Comparison of ENCODE assay signal across 9 mouse cellular contexts in genomic region chr4:33524481-33525141, GRCm38 (mm10).
DNase-seq lines count a peak whose midpoint lies in the region; ATAC-seq lines count a peak whose summit lies in the region.
"Had no signal": no experiment of that assay in that cellular context is flagged by ENCODE, and none has a peak within 500 bp of the region (broad histone marks: within the 10 kb centered on the region; RNA-seq: fewer than 3 reads in every experiment).

No protein-coding gene starts in this region.

- H3K4me2 ChIP-seq in kidney, embryonic 16.5 days (replicated peaks; ENCODE audit: low read depth, low read length), result no peak overlapping the region
- no peak overlapping the region for H3K4me2 ChIP-seq in hindbrain, embryonic 16.5 days (ENCODE audit: low read length)
- H3K4me2 ChIP-seq in liver, embryonic 11.5 days, result no peak overlapping the region

- H3K27me3 ChIP-seq in kidney, embryonic 16.5 days (ENCODE audit: insufficient read depth, low read length), result no peaks in the 10 kb centered on the region
- no peaks in the 10 kb centered on the region for H3K27me3 ChIP-seq in hindbrain, embryonic 16.5 days (replicated peaks; ENCODE audit: control insufficient read depth, insufficient read depth, low read length)
- H3K27me3 ChIP-seq in liver, embryonic 11.5 days (replicated peaks; ENCODE audit: control insufficient read depth, insufficient read depth, low read length), result no peaks in the 10 kb centered on the region

- DNase-seq in kidney, adult 11 months, result peak; percentile 25
- DNase-seq in adrenal gland, adult 18-20 months (ENCODE audit: low spot score in 2 of 2), result peak; percentile 62 to 67
- DNase-seq in cerebellum, postnatal 4 days (ENCODE audit: low spot score in 2 of 2), result peak; percentile 68 to 97
- peak; percentile 15 for DNase-seq in lung, postnatal 14 days
- DNase-seq in T-cell, adult 2 months (ENCODE audit: low spot score), result no peak
- DNase-seq in liver, embryonic 11.5 days (ENCODE audit: low spot score), result no peak

- no peak overlapping the region for H3K9ac ChIP-seq in kidney, embryonic 16.5 days (replicated peaks; ENCODE audit: low read length)
- H3K9ac ChIP-seq in hindbrain, embryonic 16.5 days (ENCODE audit: low read depth, low read length), result no peak overlapping the region
- no peak overlapping the region for H3K9ac ChIP-seq in liver, embryonic 11.5 days (ENCODE audit: low read depth, low read length)
- H3K9ac ChIP-seq: liver, embryonic 14.5 days had no signal

- ATAC-seq in kidney, embryonic 16.5 days (ENCODE audit: low FRiP score, low TSS enrichment), result no peak
- ATAC-seq in hindbrain, embryonic 16.5 days, result peak; percentile 93
- ATAC-seq in liver, embryonic 11.5 days (replicated peaks; ENCODE audit: low FRiP score), result no peak

- no peak overlapping the region for H3K27ac ChIP-seq in kidney, embryonic 16.5 days (ENCODE audit: low read length)
- H3K27ac ChIP-seq in hindbrain, embryonic 16.5 days (ENCODE audit: low read depth, low read length), result peak overlapping the region; percentile 17; the same call in 1 of the 2 replicates
- no peak overlapping the region for H3K27ac ChIP-seq in liver, embryonic 11.5 days (ENCODE audit: low read depth, low read length)
- H3K27ac ChIP-seq: liver, embryonic 14.5 days had no signal

- WGBS in kidney, embryonic 16.5 days, result 91% methylated on average over 10 of the region's 10 CpGs
- WGBS in hindbrain, embryonic 16.5 days, result 62% methylated on average over 10 of the region's 10 CpGs
- WGBS in liver, embryonic 11.5 days, result 85% methylated on average over 10 of the region's 10 CpGs

- no peaks in the 10 kb centered on the region for H3K9me3 ChIP-seq in kidney, embryonic 16.5 days (ENCODE audit: low read length)
- H3K9me3 ChIP-seq in hindbrain, embryonic 16.5 days (ENCODE audit: control insufficient read depth, low read length), result no peaks in the 10 kb centered on the region
- no peaks in the 10 kb centered on the region for H3K9me3 ChIP-seq in liver, embryonic 11.5 days (ENCODE audit: control insufficient read depth, low read length)

- H3K36me3 ChIP-seq in kidney, embryonic 16.5 days (ENCODE audit: insufficient read depth, low read length), result no peaks in the 10 kb centered on the region
- H3K36me3 ChIP-seq in hindbrain, embryonic 16.5 days (ENCODE audit: control insufficient read depth, insufficient read depth, low read length), result no peaks in the 10 kb centered on the region
- no peaks in the 10 kb centered on the region for H3K36me3 ChIP-seq in liver, embryonic 11.5 days (ENCODE audit: control insufficient read depth, insufficient read depth, low read length)

- H3K4me1 ChIP-seq in kidney, embryonic 16.5 days (ENCODE audit: insufficient read depth, low read length), result no peaks in the 10 kb centered on the region
- H3K4me1 ChIP-seq in hindbrain, embryonic 16.5 days (ENCODE audit: control insufficient read depth, insufficient read depth, low read depth, low read length), result peaks cover 7% of the 10 kb centered on the region
- H3K4me1 ChIP-seq in liver, embryonic 11.5 days (replicated peaks; ENCODE audit: control insufficient read depth, insufficient read depth, low read length), result no peaks in the 10 kb centered on the region

- H3K4me3 ChIP-seq in kidney, embryonic 16.5 days (ENCODE audit: low read length), result no peak overlapping the region
- H3K4me3 ChIP-seq in hindbrain, embryonic 16.5 days (ENCODE audit: low read length), result no peak overlapping the region
- no peak overlapping the region for H3K4me3 ChIP-seq in liver, embryonic 11.5 days (ENCODE audit: low read depth, low read length)

Comparison
In these comparisons a context has a peak if more than half of its experiments do, and no peak if none do; other contexts are left out.
1. DNase-seq: peak in kidney, adult 11 months (single experiment), adrenal gland, adult 18-20 months (2 of 2), cerebellum, postnatal 4 days (2 of 2) and lung, postnatal 14 days (single experiment); none in T-cell, adult 2 months (single experiment) and liver, embryonic 11.5 days (single experiment).